Mouse (Mus musculus) mature B cell (primary cell): ENCODE measurements around the gene Retnlb.
"Not testable (repeated sequence)": the region's sequence is repeated elsewhere in the genome, so short reads cannot be mapped to it uniquely, and the experiment has no call there.

Experiments
- in situ Hi-C: fragments of 300-500 bp; cut with MboI; formaldehyde crosslinking; loops from 2 replicates; pipeline ENCODE4 v1.14.3; 2019

Gene Retnlb

DNA sequence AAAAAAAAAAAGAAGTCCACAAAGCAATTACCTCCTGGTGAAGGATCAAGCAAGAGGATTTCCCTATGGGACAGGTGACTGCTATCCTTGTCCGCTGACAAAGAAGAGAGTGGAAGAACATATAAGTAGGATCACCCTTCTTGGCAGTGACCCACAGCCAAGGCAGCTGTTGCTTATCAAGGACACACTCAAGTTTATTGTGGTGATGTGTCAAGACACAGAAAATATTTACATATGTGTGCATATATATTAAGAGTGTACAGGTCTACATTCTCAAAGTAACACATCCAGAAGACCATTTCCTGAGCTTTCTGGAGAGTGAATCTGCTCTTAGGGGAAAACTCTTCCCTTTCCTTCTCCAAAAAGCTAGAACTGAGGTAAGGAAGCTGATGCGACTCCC is at the start of gene Retnlb:
Retnlb (plus strand) TSS at position 162 of the 400 bp plus-strand sequence.
- in situ Hi-C loops, result no loop called here

DNA sequence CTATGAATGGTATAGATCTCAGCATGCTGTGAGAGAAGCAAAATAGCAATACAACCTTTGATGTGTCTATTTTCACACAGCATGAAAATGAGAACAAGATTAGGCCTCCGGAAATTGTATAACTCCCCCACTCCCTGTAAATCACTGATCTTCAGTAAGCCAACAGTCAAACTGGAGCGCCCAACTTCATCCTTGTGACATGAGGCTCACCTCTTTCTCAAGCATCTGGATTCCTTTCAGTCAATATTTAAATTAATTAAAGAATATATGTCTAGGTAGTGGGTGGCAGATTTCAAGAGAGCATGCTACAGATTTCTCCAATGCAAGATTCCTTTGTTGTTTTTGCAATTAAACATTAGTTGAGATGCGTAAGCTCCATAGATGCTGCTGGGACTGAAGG is 47.5 kb upstream of the Retnlb start:
- in situ Hi-C loops, result no loop called here

DNA sequence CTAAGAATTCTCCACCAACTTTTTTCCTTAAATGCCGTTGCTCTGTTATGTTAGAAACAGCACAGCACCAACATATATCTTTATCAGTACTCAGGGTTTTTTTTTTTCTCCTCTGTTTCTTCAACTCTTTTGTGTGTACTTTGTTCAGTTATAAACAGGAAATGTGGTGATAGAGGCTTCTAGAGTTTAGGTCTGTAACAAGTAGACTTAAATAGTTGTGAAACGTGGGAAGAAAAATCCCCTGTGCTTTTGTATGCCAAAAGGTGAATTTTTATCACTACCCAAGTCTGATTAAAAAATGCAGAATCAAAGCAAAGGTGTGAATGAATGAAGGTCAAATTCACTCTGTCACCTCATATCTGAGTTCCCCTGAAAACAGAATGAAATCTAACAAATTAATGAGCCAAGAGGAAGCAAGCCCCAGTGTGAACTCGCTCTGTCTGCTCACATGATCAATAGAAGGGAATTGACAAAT is 44.6 kb upstream of the Retnlb start, which contains the start of gene Trat1:
Trat1 (minus strand) TSS at position 51 of the 475 bp plus-strand sequence.
- in situ Hi-C loops, result no loop called here

DNA sequence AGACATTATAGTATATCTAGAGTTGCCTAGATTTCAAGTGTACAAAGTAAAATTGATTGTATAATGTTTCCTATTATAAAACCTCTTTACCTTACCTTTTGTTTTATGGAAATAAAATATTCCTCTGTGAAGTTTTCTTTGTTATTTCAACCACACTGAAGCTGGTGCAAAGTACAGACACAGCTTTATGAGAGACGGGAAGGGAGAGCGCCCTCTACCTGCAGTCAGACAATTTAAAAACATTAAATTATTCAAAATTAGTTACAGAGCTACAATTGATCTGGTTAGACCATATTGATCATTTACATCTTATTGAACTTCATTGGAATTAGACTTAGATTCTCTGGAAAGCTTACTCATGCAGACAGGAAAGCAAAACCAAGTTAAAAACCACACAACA is 39.4 kb upstream of the Retnlb start:
- in situ Hi-C loops, result no loop called here

DNA sequence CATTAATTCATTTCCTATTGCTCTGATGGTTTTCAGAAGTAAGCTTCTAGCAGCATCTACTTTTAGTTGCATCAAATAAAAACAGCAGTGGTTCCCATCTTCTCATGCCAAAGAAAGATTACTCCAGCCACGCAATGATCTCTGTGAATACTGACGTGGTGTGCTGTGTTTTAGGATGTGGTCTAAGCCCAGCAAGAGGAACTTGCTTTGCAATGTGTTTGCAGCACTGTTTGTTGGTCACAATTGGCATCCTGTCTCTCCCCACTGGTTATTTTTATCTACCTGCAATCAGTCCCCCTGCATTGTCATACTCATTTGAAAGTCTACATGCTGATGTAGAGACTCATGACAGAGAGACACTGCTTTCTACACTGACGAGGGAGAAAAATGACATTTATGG is 30.4 kb upstream of the Retnlb start:
- in situ Hi-C loops, result no loop called here

DNA sequence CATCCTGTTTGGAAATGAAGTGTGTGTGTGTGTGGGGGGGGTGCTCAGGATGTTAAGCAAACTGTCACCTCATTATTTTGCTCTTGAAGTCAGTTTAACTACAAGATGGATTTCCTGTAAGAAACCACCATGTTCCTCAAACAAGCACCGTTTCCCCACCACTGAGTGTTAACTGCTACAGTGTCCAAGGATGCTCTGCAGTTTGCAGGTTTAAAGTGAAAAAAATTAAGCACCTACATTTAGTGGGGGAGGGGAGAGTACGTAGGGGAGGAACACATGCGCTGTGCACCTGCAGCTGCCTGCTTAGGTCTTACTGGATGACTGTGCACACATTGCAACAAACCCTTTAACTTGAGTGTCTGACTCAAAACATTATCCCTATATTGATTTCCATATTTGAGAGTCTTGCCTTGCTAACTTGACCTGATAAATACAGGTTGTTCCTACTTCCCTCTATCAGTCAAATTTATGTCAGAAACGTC is 27.9 kb upstream of the Retnlb start:
- in situ Hi-C loops, result no loop called here

DNA sequence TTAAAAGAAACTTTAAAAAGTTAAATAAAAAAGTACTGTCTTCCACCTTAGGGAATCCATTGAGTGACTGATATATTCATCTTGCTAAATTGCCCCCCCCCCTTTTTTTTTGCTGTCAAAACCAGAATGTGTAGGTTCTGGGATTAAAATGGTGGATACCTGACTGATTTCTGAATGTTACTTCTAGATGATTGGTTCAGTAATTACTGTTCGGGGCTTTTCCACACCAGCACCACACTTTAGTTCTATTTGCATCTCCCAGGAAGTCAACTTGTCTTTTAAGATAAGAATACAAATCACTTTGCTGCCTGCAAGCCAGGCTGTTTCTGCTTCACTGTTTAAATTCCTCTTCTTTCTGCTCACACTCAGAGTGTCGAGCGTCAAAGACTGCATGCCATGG is 18.4 kb upstream of the Retnlb start:
- in situ Hi-C loops, result no loop called here

DNA sequence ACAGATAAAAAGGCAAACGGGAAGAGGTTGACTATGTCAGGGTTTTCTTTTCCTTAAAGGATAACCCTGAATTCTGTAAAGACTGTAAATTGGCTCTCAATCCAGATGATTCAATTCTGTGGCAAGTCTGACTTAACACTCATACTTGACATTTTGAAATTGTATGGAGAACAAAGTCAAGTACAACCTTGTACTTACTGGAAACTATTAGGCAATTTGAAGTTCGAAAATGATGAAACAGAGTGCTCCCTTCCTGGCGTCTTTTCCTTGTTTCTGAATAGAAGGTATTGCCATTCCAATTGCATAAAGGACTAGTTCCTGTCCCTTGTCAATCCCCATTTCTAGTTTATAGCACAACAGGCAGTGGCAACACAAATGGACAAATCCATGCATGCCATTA is 17.2 kb upstream of the Retnlb start:
- in situ Hi-C loops, result no loop called here

DNA sequence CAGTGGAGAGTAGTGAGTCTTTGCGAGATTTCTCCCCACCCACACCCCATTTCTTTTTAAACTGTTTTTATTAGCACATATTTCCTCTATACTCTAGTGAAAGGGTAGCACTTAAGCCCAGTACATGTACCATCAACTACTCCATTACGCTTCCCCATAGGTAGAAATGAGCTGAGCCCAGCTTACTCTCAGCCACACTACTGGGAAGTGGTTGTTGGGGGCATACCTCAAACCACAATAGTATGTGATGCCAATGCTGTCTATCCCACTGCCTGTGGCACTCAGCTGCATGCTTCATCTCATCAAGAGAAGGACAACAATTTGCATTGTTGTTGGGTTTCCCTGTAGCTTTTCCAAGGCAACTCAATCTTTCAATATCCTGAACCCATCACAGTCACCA is 15.8 kb upstream of the Retnlb start:
- in situ Hi-C loops, result no loop called here

DNA sequence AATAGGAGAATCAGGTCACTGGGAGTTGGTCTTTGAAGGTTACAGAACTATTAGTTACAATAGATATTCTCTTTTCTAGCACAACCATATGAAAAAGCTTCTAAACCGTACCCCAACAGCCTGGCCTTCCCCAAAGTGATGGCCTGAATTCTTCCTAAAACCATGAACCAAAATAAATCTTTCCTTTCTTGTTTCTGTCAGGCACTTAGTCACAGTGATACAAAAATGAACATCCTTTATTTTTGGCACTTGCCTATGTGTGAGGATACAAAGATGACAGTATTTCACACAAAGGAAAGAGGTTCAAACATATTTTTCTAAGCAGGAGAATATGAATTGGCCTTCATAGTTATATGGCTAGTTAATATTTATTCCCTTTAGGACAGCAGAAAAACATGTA is 11.2 kb upstream of the Retnlb start:
- in situ Hi-C loops, result no loop called here

DNA sequence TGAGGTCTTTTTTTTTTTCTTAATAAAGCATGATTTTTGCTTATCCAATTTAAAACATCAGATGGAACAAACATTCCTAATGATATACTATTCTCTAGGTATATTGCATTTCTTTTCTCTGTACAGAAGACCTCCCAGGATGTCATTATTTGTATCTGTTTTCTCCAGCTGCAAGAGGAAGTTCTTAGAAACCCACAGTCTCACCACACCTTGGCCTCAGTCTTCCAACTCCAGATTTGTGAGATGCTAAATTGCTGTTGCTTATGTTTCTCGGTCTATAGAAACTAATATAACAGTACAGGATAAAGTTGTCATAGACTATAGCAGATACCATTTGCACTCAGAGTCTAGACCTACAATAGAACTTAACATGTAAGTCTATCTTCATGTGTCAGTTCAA is 10.1 kb upstream of the Retnlb start:
- in situ Hi-C loops, result no loop called here

DNA sequence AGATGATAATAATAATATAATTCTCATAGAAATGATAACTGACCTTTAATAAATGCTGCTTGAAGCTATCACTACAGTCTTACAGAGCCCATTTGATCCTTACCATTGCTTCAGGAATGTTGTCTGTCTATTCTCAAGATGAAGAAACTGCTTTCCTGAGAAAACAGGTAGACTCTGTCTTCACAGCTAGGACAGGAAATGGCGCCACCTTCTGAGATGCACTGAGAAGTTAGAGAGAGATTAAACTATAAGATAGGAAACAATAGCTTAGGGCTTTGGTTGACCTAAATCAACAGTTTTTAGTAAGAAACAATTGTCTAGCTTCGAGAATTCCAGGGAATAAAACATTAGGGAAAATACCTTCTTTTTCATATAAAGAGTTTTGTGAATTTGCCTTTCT is 7.3 kb upstream of the Retnlb start:
- in situ Hi-C loops, result no loop called here

DNA sequence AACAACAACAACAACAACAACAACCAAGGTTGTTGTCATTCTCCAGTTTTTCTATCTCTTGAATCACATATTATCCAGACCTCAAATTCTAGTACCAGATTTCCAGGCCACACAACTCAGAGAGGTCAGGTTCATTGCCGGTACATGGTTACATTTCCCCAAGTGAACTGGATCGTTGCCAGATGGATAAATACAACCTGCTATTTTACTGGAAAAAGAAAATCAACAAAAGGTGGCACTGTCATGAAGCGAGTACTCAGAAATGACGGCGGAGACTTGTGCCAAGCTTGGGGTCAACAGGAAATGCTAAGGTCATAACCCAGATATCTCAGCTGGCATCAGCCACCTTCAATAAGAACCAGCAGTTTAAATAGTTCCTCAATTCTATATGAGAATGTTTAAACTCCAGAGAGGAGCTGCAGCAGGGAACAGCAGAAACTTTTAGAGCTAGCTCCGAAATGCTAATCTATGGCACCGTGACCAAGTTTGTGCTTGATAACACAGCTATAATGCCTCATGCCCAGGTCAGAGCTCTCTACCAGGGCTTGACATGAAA is 4.7 kb upstream of the Retnlb start:
- in situ Hi-C loops, result no loop called here

DNA sequence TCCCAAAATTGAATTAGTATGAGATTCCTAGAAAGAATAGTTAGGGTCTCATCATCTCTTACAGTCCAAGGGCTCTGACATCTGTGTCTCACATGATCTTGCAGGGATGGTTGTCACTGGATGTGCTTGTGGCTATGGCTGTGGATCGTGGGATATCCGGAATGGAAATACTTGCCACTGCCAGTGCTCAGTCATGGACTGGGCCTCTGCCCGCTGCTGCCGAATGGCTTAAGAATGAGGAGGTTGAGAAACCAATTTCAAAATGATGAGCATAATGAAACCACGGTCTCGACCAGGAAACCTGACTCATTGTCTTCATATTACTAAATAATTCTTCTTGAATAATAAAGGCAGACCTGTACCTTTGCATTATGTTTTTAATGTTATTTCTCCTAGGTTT is 1.9 kb downstream of the Retnlb start:
- in situ Hi-C loops, result no loop called here

DNA sequence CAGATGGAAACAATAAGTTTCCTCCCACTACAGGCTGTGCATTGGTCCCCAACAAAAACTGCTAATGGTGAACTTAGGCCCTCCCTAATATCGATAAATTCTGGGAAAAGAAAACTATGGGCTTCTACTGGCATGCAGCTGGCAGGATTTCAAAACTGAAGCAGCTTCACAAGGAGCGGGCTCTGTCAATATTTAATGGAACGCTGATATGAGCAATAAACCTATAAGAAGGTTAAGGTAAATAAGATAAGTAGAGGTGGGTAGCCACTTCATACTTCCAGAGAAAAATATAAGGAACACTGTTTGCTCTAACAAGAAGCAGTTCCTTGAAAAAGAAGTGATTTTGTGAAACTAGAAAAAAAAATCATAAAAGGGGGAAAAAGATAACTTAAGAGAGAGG is 9.8 kb downstream of the Retnlb start:
- in situ Hi-C loops, result no loop called here

DNA sequence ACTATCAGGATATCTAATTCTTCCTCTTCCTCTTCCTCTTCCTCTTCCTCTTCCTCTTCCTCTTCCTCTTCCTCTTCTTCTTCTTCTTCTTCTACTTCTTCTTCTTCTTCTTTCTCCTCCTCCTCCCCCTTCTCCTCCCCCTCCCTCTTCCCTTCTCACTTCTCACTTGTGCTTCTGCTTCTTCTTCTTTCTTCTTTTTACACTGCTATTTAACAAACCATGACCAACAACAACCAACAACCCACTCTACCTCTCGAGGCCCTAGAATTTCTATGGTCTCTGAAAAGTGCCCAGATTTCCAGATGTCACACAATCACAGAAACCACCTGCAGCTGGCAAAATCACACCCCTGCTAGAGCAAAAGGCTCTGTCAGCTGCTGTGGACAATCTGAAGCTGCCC is 11.0 kb downstream of the Retnlb start:
- in situ Hi-C loops, result no loop called here

DNA sequence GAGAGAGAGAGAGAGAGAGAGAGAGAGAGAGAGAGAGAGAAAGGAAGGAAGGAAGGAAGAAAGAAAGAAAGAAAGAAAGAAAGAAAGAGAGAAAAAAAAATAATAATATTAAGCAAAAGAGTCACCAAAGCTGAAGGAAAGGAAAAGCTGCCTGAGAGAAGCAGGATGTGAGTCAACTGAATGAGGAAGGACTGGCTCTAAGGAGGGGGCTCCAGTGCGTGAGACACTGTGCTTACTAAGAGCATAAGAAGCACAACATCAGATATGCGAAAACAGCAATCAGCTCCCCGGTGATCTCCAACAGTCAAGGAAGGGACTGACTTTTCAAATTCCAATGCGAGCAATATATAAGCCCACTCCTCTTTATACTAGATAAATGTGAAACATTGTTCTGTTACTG is 12.4 kb downstream of the Retnlb start:
- in situ Hi-C loops, result no loop called here

DNA sequence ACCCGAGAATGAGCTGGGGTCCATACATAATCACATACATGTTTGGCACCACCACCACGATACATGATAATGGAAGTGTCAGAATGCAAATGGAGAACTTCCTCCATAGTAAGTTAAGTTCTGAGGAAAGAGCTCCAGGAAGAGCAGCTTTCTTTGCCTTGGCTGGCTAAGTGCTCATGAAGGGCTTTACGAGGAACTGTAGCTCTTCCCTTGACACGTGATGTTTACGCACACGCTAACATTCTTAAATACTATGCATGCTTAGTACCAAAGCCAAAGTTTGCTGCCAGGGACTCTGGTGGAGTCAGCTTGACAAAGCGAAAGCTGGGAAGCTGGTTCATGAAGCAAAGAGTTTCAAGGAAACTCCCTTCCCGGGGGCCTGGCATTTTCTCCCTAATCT is 15.4 kb downstream of the Retnlb start:
- in situ Hi-C loops, result no loop called here

DNA sequence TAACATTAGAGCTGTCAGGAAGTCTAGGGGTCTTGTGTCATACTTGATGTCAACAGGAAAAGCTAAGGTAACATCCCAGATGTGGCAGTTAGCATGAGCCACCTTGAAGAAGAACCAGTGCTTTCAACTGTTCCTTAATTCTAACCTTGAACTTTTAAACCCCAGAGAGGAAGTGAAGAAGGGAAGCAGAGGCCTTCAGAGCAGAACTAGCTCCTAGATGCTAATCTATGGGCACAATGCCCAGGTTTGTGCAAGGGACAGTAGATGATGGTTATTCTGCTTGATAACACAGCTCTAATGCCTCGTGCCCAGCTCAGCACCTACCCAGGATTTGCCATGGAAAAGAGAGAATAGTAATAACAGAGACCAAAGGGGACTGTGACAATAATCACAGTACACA is 17.0 kb downstream of the Retnlb start:
- in situ Hi-C loops, result not testable (repeated sequence)

DNA sequence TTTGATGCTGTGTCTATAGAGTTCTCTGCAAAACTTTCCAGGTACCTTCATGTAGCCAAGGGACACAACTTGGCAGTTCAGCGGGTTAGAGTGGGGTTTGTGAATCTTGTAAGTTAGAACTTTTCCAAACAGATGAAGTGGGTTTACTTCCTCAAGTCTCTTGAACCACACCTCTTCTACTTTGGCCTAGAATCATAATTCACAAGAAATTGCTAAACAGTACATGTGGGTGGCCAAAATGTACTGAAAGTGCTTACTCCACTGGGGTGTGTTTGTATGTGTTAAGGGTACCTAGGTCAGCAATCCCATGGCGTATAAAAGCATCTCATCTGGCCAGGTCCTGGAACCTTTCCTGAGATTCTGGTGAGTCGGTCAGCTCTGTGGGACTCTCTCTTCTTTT is 25.6 kb downstream of the Retnlb start, which contains the start of gene Retnla:
Retnla (plus strand) TSS at position 286 of the 400 bp plus-strand sequence.
- in situ Hi-C loops, result no loop called here

DNA sequence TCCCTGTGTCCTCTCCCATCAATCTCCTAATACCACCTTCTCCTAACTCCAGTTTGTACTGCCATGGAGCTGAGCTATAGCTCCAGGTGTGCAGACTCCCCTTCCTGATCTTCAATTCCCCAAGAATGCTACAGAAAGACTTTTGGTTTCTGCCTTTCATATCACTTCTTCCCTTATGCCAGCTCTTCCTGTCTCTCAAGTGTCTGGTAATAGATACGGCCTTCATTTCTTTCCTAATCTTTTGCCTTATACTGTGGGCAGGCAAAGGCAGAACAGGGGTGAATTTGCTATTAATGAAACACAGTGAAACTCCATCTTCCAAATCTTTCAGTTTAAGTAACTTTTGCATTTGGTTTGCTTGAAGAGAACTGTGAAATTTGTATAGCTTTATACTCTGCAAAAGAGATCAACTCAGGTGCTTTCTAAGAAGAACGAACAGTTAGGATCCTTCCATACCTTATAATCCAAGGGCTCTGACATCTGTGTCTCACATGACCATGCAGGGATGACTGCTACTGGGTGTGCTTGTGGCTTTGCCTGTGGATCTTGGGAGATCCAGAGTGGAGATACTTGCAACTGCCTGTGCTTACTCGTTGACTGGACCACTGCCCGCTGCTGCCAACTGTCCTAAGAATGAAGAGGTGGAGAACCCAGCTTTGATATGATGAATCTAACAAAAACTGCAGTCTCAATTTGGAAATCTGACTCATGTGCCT is 27.2 kb downstream of the Retnlb start:
- in situ Hi-C loops, result no loop called here

DNA sequence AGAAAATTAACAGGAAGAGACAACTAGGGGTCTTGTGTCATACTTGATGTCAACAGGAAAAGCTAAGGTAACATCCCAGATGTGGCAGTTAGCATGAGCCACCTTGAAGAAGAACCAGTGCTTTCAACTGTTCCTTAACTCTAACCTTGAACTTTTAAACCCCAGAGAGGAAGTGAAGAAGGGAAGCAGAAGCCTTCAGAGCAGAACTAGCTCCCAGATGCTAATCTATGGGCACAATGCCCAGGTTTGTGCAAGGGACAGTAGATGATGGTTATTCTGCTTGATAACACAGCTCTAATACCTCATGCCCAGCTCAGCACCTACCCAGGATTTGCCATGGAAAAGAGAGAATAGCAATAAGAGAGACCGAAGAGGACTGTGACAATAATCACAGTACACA is 48.3 kb downstream of the Retnlb start:
- in situ Hi-C loops, result not testable (repeated sequence)

DNA sequence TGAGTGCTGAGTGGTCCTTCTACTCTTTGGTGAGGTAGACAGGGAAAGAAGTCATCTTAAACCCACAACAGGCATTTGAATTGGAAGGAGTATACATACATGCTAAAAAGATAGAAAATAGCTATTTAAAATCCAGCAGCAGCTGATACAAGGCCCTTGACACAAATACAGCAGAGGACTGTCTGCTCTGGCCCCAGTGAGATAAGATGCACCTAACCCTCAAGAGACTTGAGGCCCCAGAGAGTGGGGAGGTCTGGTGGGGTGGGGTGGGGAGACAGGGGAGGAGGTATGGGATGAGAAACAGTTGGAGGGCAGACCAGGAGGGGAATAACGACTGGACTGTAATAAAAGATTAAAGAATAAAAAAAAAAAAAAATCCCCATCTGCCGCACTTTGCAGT is 51.0 kb downstream of the Retnlb start:
- in situ Hi-C loops, result no loop called here
